Mouse (Mus musculus) right cerebral cortex, postnatal 10 days (tissue): ENCODE measurements around the gene Stub1.

ENCODE experiments used
- DNase-seq, 2 experiments: peaks; one replicate each; pipeline ENCODE4 v3.0.0; 2021; ENCODE audit warnings: low spot score in 2 of 2

Stub1 gene

DNA sequence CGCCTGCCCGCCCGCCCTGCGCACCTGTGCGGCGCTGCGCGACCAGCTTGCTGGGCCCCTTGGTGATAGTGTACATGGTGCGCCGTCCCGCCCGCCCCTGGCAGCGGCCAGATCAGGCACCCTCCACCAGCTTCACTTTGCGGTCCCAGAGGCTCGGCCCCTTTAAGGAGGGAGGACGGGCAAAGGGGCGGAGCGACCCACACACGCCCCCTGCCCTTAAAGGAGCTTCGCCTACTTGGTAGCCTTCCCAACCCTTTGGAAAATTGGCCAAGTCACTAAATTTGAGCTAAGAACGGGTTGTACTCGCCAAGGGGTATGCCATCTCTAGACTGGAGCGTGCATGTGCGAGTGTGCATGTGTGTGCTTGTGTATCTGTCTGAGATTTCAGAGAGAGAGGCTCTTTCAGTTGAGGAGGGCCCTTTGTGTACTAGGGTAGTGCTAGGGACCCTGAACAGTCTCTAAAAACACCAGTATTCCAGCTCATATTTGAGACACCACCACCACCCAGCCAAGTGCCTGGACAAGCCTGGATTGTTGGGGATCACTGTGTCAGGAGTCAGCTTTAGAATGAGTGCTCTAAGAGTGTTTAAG is 35.5 kb upstream of the Stub1 start, which contains the start of gene Mcrip2:
Mcrip2 (minus strand) TSS at position 164 of the 591 bp plus-strand sequence.
- peak; percentile 87 to 88 for DNase-seq

DNA sequence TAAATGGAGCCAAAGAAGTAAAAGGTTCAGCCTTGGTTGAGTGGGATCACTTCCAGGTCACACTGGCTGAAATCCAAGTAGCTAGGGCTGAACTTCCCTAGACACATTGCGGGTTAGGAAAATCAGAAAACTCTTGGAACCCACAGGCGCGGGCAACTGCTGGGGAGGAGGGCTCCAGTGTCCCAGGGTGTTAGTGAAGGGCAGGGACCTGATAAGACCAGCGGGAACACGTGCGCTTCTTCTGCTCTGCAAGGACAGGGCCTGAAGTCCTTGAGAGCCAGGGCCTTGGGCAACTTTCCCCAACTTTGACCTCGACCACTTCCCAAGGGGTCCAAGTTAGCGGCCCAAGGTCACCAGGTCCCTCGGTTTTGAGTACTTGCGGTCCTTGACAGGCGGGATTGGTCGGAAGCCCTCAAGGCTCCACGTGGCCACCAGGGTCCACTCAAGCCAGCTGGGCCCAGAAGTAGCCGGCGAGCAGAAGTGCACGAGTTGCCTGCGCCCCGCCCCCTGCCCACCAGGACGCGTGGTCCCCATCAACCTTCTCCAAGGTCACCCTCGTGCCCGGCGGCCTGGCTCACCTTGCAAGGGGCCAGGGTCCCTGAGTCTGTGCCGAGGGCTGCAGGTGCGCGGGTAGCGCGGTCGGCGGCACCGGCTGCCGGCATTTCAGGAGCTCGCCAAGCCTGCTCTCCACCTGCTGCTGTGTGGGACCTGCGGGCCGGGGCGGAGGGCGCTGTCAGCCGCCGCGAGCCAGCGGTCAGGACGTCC is 34.8 kb upstream of the Stub1 start:
- DNase-seq, result peak in 1 of 2 experiments; percentile 67

DNA sequence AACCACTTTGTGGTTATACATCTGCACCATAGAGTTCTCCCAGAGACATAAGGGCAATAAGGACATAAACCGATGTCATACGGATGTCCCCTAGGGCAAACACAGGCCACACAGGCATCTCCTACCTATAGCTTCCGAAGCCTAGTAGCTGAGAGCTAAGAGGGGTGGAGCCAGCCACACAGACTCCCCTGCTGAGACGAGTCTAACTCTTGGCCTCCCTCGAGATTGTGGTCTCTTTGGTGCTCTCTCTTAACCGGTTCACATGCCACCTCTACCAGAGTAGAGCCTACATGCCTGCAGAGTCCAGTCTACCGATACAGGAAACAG is 34.3 kb upstream of the Stub1 start:
- no peak for DNase-seq

DNA sequence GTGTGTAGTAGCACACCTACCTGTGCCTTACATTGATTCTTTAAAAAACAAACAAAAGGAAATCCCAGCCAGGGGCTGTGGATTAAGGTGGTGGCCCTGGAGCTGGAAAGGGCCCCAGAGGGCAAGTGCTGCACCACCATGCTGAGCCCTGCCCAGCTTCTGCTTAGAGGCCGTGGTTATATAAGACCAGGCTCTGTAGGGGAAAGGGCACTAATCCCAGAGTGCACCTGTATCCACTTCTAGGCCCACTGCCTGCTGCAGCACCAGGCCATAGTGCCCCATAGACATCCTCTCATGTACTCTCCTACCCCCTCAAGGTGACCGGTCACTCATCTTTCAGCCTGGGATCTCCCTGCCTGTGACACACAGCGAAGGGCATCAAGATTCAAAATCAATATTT is 33.0 kb upstream of the Stub1 start:
- DNase-seq, result no peak

DNA sequence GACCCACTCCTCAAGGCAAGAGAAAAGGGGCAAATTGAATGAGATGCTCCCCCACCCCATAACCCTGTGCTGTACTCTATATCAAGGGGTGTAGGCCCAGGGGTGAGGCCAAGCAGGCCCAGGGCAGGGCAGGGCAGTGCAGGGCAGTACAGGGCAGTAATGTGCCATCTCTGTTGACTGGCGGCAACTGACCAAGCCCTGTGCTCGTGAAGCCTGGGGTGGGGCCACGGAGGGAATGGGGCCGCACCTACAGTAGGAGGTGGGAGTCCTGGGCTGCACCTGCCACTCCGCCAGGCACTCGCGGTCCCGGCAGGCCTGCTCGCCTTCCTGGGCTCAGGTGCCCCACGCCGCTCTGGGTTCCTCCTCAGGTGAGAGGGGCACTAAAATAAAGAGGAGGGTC is 32.1 kb upstream of the Stub1 start:
- peak in 1 of 2 experiments; percentile 33 for DNase-seq

DNA sequence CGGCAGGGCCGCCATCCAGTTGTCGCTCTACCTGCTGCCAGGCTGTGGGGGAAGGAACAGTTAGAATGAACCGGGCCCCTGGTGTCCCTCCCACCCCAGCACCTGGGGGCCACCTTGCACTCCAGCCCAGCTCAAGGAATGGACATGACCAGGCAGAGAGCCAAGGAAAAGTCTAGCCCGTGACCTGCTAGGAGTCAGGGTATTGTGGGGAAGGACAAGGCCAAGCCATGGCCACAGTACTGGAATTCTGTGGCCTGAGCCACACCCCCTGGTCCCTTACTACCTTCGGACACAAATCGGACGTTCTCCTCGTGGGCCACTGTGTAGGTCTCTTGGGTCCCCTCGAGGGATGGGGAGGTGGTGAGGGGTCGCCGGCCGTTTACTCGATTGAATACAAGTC is 31.1 kb upstream of the Stub1 start:
- DNase-seq, result no peak

DNA sequence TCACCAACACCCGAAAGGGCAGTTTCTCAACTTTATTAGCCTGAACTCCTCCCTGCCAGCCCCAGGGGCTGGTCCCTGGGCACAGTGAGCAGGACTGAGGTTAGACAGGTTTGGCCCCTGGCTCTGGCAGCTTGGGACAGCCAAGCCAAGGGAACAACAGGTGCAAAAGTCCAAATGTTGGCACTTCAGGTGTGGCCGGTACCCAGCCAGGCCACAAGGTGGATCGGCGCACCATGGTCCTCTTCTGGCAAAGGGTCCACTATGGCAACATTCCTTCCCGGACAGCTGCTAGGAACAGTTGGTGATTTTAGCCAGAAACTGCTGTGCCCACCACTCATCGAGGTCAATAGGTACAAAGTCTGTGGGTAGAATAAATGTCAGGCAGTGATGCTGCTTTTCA is 30.5 kb upstream of the Stub1 start:
- DNase-seq, result no peak

DNA sequence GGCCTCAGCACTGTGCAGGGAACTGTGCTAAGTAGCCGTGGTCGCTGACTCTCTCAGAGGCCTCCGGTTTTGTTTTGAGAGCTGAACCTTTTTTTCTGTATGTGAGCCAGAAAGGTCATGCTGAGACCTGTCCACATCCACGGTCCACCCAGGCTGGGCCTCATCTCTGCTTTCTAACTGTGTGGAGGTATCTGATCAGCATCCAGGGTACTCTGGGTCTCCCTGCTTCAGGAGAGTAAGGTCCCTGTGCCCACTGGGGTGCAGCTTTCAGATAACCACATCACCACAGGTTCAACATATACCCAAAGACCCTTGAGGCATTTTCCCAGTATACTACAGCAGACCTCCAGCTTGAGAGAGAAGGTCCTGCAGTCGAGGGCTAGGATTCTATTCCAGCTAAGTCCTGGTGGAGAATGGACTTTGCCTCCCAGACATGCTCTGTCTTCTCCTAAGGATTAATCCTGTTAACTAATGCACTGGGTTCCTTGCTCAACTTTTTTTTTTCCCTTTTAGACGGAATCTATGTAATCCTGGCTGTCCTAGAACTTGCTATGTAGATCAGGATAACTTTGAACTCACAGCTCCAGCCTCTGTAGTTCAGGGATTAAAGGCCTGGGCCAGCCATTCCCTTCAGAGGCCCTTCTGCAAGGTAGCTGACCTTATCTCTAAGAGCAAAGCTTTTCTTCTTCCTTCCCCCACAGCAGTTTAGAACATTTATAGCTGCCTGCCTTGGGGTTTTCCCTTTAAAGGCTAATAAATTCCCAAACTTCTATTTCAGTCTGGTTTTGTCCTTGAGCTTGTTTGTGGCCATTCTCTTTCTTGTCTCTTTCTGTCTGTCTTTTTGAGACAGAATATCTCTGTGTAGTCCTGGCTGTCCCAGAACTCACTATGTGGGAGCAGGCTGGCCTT is 28.8 kb upstream of the Stub1 start:
- no peak for DNase-seq

DNA sequence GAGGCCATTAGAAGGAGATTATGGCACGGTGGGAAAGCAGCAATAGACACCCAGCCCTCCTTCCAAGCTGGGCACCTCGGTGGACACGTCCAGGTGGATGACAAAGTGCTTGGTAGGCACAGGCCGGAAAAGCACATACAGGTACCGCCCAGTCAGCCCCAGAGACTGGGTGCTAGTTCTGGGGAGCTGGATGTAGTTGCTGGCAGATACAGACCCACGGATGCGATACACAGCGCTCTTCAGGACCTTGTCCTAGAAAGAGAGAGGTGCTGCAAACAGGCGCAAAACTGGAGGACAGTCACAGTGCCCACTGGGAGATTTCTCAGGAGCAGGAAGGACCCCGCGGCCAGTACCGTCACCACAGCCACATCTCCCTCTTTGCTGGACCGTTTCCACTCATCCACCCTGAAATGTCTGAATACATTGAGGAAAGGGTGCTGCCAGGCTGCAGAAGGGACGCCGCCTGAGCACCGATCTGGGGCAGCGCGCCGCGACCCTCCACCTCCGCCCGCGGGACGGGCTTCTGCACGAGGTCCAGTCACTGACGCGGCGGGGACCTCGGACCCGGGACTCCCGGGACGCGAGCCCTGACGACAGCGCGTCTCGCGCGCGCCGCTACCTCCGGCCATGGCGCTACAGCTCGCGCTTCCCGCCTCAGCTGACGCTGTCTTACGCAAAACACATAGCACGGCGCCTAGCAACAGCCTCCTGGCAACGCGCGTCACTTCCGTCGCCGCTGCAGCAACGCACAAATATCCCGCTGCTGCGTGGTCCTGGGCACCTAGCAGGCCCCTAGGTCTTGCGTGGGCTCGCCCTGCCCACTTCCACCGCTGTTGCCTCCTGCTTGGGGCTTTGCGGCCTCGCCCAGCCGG is 27.9 kb upstream of the Stub1 start, which contains the start of gene Wdr90:
Wdr90 (minus strand) TSS at position 670 of the 872 bp plus-strand sequence.
- peak; percentile 95 to 96 for DNase-seq

DNA sequence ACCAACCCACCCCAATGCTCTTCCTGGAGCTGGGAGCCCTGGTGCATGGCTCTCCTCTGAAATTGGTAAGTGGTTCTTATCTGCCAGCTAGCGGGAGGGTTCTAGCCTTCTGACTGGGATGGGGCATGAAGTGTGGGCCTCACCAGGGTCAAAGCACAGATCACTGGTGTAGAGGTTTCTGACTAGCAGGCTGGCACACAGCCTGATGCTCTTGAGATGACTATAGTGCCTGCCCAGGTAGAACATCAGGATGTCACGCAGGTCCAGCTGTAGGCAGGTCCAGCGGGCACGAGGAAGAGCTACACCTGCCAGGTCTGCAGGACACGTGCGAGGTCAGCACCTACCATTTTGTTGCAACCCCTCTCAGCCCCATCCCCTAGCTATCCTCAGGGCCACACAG is 27.0 kb upstream of the Stub1 start:
- DNase-seq, result no peak

DNA sequence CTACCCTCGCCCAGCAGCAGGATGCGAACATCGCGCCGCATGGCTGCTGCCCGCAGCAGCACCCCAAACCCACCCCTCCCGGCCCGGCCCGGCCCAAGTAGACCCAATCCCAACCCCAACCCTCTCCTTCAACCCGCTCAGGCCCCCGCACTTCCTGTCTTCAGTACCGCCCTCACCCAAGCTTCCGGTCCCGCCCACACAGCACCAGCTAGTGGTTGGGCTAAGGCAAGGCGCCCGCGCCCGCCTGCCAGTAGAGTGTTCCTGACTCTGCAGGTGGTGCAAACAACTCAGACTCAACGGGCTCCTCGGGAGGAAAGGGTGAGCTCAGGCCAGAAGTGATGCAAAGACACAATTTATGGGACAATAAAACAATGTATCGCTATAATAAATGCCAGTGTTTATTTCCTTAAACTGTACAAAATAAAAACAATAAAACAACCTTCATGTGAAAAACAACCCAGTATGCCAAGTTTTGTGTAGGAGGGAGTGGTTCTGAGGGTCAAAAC is 11.2 kb upstream of the Stub1 start, which contains the start of gene Rhot2:
Rhot2 (minus strand) TSS at position 456 of the 506 bp plus-strand sequence.
- DNase-seq, result peak; percentile 97 to 98

DNA sequence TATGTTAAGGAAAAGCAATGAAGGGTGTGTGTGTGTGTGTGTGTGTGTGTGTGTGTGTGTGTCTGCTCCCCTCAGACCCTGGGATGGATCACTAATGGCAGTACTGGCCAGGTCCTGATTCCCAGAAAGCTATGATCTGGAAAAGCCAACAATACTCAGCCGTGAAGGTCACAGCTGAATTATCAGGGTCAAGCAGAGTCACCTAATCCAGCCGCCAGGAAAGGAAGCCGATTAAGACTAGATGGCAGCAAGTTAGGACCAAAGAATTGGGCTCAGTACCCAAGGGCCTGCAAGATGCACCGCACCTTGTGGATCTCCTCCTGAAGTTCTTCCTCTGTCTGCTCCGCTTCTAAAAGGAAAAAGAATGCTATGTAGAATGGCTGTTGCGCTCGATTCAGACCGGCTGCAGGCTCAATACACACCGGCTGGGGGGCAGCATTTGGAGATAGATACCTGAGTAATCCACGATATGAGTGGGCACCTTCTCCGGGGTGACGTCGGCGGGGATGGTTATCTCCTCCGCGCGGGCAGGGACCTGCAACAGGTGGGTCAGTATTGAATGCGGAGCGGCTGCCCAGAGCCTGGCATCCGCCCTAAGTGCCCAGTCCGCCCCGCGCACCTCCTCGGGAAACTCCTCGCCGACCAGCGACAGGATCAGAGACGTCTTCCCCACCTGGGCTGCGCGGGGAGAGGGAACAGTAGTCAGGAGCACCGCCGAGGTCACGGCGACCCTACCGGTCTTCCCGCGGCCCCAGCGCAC is 10.6 kb upstream of the Stub1 start:
- no peak for DNase-seq

DNA sequence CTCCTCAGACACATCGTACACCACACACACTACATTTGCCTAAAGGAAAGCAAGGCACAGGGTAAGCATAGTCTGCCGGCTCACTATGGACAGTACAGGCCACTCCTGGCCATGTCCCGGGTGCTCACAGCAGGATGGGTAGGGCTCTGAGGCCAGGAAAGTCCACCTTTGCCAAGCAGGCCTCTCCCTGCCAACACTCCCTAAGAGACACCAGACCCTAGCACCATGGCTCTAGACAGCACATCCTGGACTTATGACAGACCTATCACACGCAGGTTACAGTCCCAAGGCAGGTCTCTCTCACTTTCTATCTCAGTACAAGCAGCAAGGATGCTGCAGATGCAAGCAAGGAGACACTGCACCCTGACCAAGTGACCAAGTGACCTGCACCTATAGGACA is 9.9 kb upstream of the Stub1 start:
- DNase-seq, result no peak

DNA sequence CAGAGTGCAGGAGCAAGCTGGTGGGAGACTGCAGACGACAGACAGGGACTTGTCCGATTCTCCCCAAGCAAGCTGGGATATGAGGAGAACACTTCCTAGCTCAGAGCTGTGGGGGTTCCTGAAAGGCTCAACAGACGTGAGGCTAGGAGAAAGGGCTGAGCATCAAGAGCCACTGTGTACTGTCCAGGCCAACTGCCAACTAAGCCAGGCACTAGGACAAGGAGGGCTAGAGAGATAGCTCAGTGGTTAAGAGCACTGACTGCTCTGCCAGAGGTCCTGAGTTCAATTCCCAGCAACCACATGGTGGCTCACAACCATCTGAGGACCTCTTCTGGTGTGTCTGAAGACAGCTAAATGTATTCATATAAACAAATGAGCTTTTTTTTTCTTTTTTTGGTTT is 9.3 kb upstream of the Stub1 start:
- no peak for DNase-seq

DNA sequence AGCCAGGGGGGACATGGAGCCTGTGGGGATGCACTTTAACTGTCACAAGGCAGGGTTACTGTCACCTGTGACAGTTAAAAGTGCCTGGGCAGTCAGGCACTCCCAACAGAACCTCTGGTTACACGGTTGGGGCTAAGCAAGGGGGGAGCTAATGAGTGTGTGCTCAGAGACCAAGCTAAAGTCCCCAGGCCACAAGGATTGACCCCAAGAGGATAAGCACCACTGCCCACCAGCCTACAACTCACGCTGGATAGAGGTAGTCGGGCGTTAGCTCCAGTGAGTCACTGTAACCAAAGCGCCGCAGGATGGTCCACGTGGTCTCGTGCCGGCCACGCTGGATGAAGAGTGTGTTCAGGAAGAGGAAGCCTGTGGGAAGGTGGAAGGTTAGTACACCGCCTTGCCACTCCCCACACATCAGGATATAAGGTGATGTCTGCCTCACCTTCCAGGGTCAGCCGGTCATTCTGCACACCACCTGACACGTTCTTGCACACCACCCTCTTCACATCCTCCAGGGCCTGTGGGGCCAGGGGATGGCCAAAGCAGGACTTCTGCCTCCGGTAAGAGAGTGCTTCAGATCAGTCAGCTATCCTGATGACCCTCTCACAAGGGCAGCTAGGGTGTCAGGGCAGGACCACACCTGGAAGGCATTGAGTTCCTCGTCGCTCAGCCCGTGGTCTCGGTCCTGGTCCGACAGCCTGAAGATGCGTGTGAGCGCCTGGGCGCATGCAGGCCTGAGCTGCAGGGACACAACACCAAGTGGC is 8.1 kb upstream of the Stub1 start, which contains the start of gene Gm20683:
Gm20683 (minus strand) TSS at position 647 of the 764 bp plus-strand sequence.
- peak in 1 of 2 experiments; percentile 38 for DNase-seq

DNA sequence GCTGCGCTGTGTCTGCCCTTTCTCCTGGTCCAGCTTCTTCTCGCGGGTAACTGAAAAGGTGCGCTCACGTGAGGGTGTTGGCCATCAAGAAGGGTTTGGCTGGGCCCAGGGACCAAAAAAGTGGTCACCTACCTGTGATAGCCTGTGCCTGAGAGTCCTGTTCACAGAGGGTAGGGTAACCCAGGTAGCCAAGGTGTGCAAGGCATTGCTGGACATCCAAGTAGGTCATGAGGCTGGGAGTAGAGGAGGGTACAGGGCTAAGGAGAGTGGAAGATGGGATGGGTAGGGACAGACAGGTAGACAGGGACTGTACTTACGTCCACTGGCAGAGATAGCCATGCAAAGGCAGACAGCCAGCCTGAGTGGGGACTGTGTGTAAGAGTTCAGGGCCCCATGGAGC is 7.3 kb upstream of the Stub1 start:
- DNase-seq, result no peak

DNA sequence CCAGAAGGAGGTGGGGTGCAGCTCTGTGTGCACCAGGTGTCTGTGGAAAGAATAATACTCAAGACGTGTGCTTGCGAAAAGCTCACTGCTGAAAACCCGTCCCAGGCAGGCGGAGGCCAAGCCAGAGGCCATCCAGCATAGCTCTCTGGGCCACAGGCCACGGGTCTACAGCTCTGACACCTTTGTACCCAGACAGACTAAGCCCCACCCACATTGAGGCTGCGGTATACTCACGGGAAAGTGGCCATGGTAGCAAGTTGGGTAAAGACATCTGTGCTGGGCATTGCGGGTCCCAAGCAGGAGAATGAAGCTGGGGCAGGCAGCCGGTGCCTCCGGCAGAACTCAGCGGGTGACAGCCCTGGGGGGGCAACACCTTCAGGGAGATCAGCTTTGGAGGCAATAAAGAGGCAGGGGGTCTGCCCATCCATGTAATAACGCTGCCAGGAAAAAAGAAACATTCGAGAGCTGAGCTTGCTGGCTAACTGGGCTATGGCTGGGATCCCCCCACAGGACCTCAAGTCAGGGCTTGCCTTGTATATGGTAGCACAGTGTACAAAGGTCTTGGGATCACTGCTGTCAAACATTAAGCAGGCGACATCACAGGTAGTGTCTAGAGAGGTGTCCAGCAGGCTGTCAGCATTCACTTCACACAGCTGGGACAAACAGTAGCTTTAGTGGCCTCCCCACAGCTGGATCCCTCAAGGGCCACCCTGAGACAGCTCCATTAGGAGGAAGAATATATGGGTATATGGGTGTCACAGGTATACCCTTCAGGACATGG is 6.4 kb upstream of the Stub1 start:
- DNase-seq, result no peak

DNA sequence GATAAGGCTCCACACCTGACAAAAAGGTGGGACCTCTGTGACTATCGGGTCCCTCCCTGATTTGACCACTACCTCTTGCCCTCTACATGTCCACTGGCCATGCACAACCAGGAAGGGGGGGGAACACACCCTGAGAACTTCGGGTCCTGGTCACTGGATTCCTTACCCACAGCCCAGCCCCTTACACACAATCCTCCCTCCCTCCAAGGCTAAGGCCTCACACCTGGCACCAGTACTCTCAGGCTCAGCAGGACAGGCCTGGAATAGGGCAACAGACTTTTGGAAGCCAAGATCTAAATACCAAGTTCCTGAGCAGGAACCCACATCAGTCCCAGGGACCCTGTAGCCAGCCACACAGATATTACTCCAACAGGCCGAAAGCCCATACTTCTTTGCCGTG is 5.7 kb upstream of the Stub1 start:
- DNase-seq, result no peak

DNA sequence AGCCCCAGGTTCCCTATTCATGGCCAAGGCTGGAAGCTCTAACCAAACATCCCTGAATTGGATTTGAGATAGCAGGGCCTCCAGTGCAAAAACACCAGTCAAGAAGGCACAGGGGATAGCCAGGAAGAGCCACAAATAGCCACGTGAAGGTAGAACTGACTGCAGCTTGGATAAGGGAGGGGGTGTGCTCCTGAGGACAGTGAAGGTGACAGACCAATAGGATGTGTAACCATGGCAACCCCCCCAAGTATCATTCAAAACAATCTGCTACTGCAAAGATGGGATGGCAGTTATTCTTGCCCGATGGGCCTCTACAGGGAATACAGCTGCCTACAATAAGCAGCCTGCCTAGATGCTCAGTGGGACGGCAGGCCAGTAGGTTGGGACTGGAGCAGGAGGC is 4.3 kb upstream of the Stub1 start:
- peak in 1 of 2 experiments; percentile 59 for DNase-seq
